Mouse (Mus musculus) neural tube, embryonic 11.5 days (tissue): Measurements from ENCODE around the gene Akap7. TPM values are rescaled to one million over a fixed set of nuclear protein-coding genes. Genes with fewer than 3 reads are reported as not detected.

ENCODE experiments used
- ATAC-seq: fragments of 200-750 bp; cut with Nextera tagmentation; 2 replicates; pipeline ENCODE4 v1.8.0; 2017; ENCODE audit warnings: moderate number of reproducible peaks, mild to moderate bottlenecking, moderate TSS enrichment, moderate library complexity; ENCODE audit not compliant: insufficient read depth, low FRiP score, low TSS enrichment
- DNase-seq: peaks from one replicate; pipeline ENCODE4 v3.0.0-alpha.2; 2015; ENCODE audit warnings: low spot score
- H3K27ac ChIP-seq: fragments of 300-500 bp; sonication (generic); 2 replicates; pipeline ENCODE4 v1.5.1; 2014; ENCODE audit warnings: low read depth, mild to moderate bottlenecking, low read length
- H3K27me3 ChIP-seq: fragments of 300-500 bp; sonication (generic); 2 replicates; pipeline ENCODE4 v1.6.1; 2014; ENCODE audit warnings: mild to moderate bottlenecking, low read length, mixed read lengths; ENCODE audit not compliant: control insufficient read depth, insufficient read depth
- H3K36me3 ChIP-seq: fragments of 300-500 bp; sonication (generic); 2 replicates; pipeline ENCODE4 v1.6.1; 2014; ENCODE audit warnings: mild to moderate bottlenecking, low read length, moderate library complexity, mixed read lengths; ENCODE audit not compliant: control insufficient read depth, insufficient read depth
- H3K4me1 ChIP-seq: fragments of 300-500 bp; sonication (generic); 2 replicates; pipeline ENCODE4 v1.6.1; 2014; ENCODE audit warnings: low read length, mixed read lengths; ENCODE audit not compliant: control insufficient read depth, insufficient read depth
- H3K4me2 ChIP-seq: fragments of 300-500 bp; sonication (generic); 2 replicates; pipeline ENCODE4 v1.6.1; 2014; ENCODE audit warnings: low read depth, mild to moderate bottlenecking, moderate library complexity
- H3K4me3 ChIP-seq: fragments of 300-500 bp; sonication (generic); 2 replicates; pipeline ENCODE4 v1.5.1; 2014; ENCODE audit warnings: low read depth, low read length
- H3K9ac ChIP-seq: fragments of 300-500 bp; sonication (generic); 2 replicates; pipeline ENCODE4 v1.6.1; 2014; ENCODE audit warnings: mild to moderate bottlenecking, low read length
- H3K9me3 ChIP-seq: fragments of 300-500 bp; sonication (generic); 2 replicates; pipeline ENCODE4 v1.6.1; 2016; ENCODE audit warnings: low read length; ENCODE audit not compliant: control insufficient read depth
- WGBS: fragments of 180-500 bp; shearing (Covaris S2); extraction: QIAGEN DNeasy Blood & Tissue Kit; methylation state at CpG from one replicate; pipeline ENCODE4 v1.1.7; 2014; 5-methylcytosine and 5-hydroxymethylcytosine counted together
- polyA plus RNA-seq: library from polyadenylated mRNA; unstranded; fragments of >200 nt; fragmentation: Nextera tagmentation; extraction: Ambion mirVana; gene quantifications from 2 replicates; pipeline ENCODE4 v1.2.1, GENCODE M21; 2014

Akap7 gene
- polyA plus RNA-seq, 1 experiment from 2014 or later, result 24.0 TPM

GRCm38 (mm10) chr10:25220754-25221153 is 86.9 kb downstream of the Akap7 start:
- Histone ChIP-seq H3K4me1 (no peaks in the 10 kb centered on the region), H3K27me3 (no peaks in the 10 kb centered on the region), H3K4me2 (no peak overlapping the region), H3K9me3 (no peaks in the 10 kb centered on the region), H3K4me3 (no peak overlapping the region), H3K9ac (no peak overlapping the region), H3K36me3 (no peaks in the 10 kb centered on the region), H3K27ac (no peak overlapping the region)
- WGBS, result 91% methylated on average over 3 of the region's 3 CpGs
- no peak for ATAC-seq
- DNase-seq, result no peak

- Histone ChIP-seq H3K9ac (no peak overlapping the region), H3K4me2 (no peak overlapping the region), H3K27me3 (no peaks in the 10 kb centered on the region), H3K9me3 (no peaks in the 10 kb centered on the region), H3K4me3 (no peak overlapping the region), H3K4me1 (no peaks in the 10 kb centered on the region), H3K36me3 (no peaks in the 10 kb centered on the region), H3K27ac (no peak overlapping the region)
- no peak for DNase-seq
- no peak for ATAC-seq
- WGBS, result 63% methylated on average over 15 of the region's 15 CpGs
These were observed 87.7 kb downstream of the Akap7 start for GRCm38 (mm10) chr10:25219901-25220495.

GRCm38 (mm10) chr10:25219220-25219628 is 88.4 kb downstream of the Akap7 start:
- no peak overlapping the region for H3K9ac ChIP-seq
- H3K4me3 ChIP-seq, result no peak overlapping the region
- DNase-seq (peak; percentile 78), ATAC-seq (no peak)
- peak overlapping the region; percentile 15; the same call in 1 of the 2 replicates for H3K4me2 ChIP-seq
- no peaks in the 10 kb centered on the region for H3K27me3 ChIP-seq
- H3K4me1 ChIP-seq, result no peaks in the 10 kb centered on the region
- no peaks in the 10 kb centered on the region for H3K9me3 ChIP-seq
- WGBS, result 19% methylated on average over 7 of the region's 7 CpGs
- H3K27ac ChIP-seq, result no peak overlapping the region
- no peaks in the 10 kb centered on the region for H3K36me3 ChIP-seq

GRCm38 (mm10) chr10:25218746-25219145 is 88.9 kb downstream of the Akap7 start:
- Histone ChIP-seq H3K27ac (no peak overlapping the region), H3K4me1 (no peaks in the 10 kb centered on the region), H3K9me3 (no peaks in the 10 kb centered on the region), H3K27me3 (no peaks in the 10 kb centered on the region), H3K9ac (no peak overlapping the region), H3K4me2 (no peak overlapping the region), H3K4me3 (no peak overlapping the region), H3K36me3 (no peaks in the 10 kb centered on the region)
- WGBS, result 70% methylated on average over 7 of the region's 7 CpGs
- 0 out of 2 replicates have a peak, but pooled peaks have one; percentile 20 for ATAC-seq
- no peak for DNase-seq

DNA sequence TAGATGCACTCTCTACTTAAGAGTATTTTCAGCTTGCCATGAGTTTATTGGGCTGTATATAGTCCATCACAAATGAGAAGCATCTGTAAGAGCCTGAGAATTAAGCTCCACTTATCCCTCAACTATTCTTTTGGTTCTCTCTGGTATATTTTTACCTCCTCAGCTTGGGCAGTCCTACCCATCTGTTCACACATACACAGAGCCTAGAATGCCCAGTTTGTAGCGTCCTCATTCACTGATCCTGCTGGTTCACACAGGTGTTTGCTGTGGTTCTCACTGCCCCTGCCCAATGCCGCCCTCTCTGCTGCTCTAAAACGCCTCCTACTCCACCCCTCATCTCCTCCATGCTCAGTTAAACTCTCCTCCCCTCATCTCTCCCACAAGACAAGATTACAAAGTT is 91.7 kb downstream of the Akap7 start:
- no peak overlapping the region for H3K9ac ChIP-seq
- H3K4me2 ChIP-seq, result no peak overlapping the region
- DNase-seq (no peak), ATAC-seq (no peak)
- H3K36me3 ChIP-seq, result no peaks in the 10 kb centered on the region
- H3K9me3 ChIP-seq, result no peaks in the 10 kb centered on the region
- no peaks in the 10 kb centered on the region for H3K4me1 ChIP-seq
- H3K4me3 ChIP-seq, result no peak overlapping the region
- H3K27ac ChIP-seq, result no peak overlapping the region
- no peaks in the 10 kb centered on the region for H3K27me3 ChIP-seq
- WGBS, result 93% methylated on average over 3 of the region's 3 CpGs

DNA sequence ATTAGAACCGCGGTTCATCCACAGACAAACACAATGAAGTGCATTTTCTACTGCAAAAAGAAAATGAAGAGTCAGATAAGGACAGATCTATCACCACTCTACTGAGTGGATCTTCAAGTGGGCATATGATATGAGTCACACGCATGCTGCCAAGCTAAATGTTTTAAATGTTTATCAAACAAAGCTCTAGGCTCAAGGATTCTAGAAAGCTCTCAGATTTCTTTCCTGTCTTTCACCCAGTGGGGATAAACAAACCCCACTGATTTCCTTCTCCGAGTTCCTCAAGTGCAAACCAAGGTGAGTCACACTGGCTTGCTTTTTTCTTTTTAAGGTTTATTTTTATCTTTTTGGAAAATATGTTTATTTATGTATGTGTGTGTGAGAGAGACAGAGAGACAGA is 94.0 kb downstream of the Akap7 start:
- Histone ChIP-seq H3K27ac (no peak overlapping the region), H3K4me2 (no peak overlapping the region), H3K36me3 (no peaks in the 10 kb centered on the region), H3K9me3 (no peaks in the 10 kb centered on the region), H3K27me3 (no peaks in the 10 kb centered on the region), H3K4me3 (no peak overlapping the region), H3K9ac (no peak overlapping the region), H3K4me1 (no peaks in the 10 kb centered on the region)
- 85% methylated on average over 4 of the region's 4 CpGs for WGBS
- ATAC-seq, result no peak
- no peak for DNase-seq

GRCm38 (mm10) chr10:25208619-25209018 is 99.1 kb downstream of the Akap7 start:
- H3K27ac ChIP-seq, result no peak overlapping the region
- ATAC-seq, result no peak

GRCm38 (mm10) chr10:25207866-25208265 is 99.8 kb downstream of the Akap7 start:
- no peaks in the 10 kb centered on the region for H3K36me3 ChIP-seq
- no peak overlapping the region for H3K9ac ChIP-seq
- ATAC-seq (no peak), DNase-seq (no peak)
- no peak overlapping the region for H3K27ac ChIP-seq
- H3K9me3 ChIP-seq, result no peaks in the 10 kb centered on the region
- H3K27me3 ChIP-seq, result no peaks in the 10 kb centered on the region
- 40% methylated on average over 6 of the region's 6 CpGs for WGBS
- no peak overlapping the region for H3K4me2 ChIP-seq
- no peak overlapping the region for H3K4me3 ChIP-seq
- no peaks in the 10 kb centered on the region for H3K4me1 ChIP-seq

More at GRCm38 (mm10) chr10:25208619-25209018, 99.1 kb downstream of the Akap7 start:
- DNase-seq, result no peak
- Histone ChIP-seq H3K4me3 (no peak overlapping the region), H3K36me3 (no peaks in the 10 kb centered on the region), H3K9ac (no peak overlapping the region), H3K9me3 (no peaks in the 10 kb centered on the region), H3K4me1 (no peaks in the 10 kb centered on the region), H3K4me2 (no peak overlapping the region), H3K27me3 (no peaks in the 10 kb centered on the region)
- 46% methylated on average over 7 of the region's 7 CpGs for WGBS

DNA sequence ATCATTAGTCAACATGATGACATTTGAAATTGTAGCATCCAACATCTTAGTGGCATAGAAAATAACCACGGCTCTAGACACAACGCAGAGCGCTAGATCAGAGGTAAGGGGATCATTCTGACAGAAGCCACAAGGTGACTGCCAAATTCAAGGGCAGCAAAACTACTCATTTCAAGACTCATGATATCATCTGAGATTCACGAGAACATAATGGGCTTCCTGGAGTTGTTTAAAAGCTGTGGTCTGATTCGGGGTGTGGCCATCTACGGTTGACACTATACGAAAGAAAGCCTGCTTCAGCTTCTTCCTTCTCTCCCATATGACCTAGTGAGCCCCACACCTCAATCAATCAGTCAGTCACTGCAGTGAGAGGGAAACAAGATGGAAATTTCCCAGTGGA is 107.0 kb downstream of the Akap7 start:
- no peak for ATAC-seq
- Histone ChIP-seq H3K27ac (no peak overlapping the region), H3K4me3 (no peak overlapping the region), H3K4me1 (no peaks in the 10 kb centered on the region), H3K36me3 (no peaks in the 10 kb centered on the region), H3K9ac (no peak overlapping the region), H3K4me2 (no peak overlapping the region), H3K9me3 (no peaks in the 10 kb centered on the region), H3K27me3 (no peaks in the 10 kb centered on the region)
- WGBS, result 83% methylated on average over 7 of the region's 7 CpGs
- no peak for DNase-seq
